Mouse (Mus musculus) embryonic facial prominence, embryonic 11.5 days (tissue): ENCODE results near the gene Zfp935. TPM values are rescaled to one million over a fixed set of nuclear protein-coding genes. Genes with fewer than 3 reads are reported as not detected.
"Not testable (repeated sequence)": the region's sequence is repeated elsewhere in the genome, so short reads cannot be mapped to it uniquely, and the experiment has no call there.

ENCODE experiments used
- ATAC-seq: fragments of 200-750 bp; cut with Nextera tagmentation; replicated peaks from 2 replicates; pipeline ENCODE4 v1.8.0; 2017; ENCODE audit warnings: low read depth; ENCODE audit not compliant: insufficient number of reproducible peaks, low FRiP score, low TSS enrichment
- DNase-seq: peaks from one replicate; pipeline ENCODE4 v3.0.0-alpha.2; 2015; ENCODE audit warnings: low spot score
- H3K27ac ChIP-seq: fragments of 300-500 bp; sonication (generic); replicated peaks from 2 replicates; pipeline ENCODE4 v1.5.1; 2014; ENCODE audit warnings: mild to moderate bottlenecking, low read depth, low read length, control low read depth
- H3K27me3 ChIP-seq: fragments of 300-500 bp; sonication (generic); 2 replicates; pipeline ENCODE4 v1.6.1; 2014; ENCODE audit warnings: mild to moderate bottlenecking, low read length, moderate library complexity, mixed read lengths; ENCODE audit not compliant: control insufficient read depth, insufficient read depth
- H3K36me3 ChIP-seq: fragments of 300-500 bp; sonication (generic); replicated peaks from 2 replicates; pipeline ENCODE4 v1.6.1; 2014; ENCODE audit warnings: low read depth, mild to moderate bottlenecking, low read length, moderate library complexity, mixed read lengths; ENCODE audit not compliant: control insufficient read depth, insufficient read depth
- H3K4me1 ChIP-seq: fragments of 300-500 bp; sonication (generic); 2 replicates; pipeline ENCODE4 v1.6.1; 2014; ENCODE audit warnings: low read length, mixed read lengths; ENCODE audit not compliant: control insufficient read depth, insufficient read depth
- H3K4me2 ChIP-seq: fragments of 300-500 bp; sonication (generic); 2 replicates; pipeline ENCODE4 v1.6.1; 2014; ENCODE audit warnings: low read depth, mild to moderate bottlenecking, control low read depth, low read length, moderate library complexity
- H3K4me3 ChIP-seq: fragments of 300-500 bp; sonication (generic); 2 replicates; pipeline ENCODE4 v1.5.1; 2014; ENCODE audit warnings: low read depth, low read length, control low read depth
- H3K9ac ChIP-seq: fragments of 300-500 bp; sonication (generic); replicated peaks from 2 replicates; pipeline ENCODE4 v1.6.1; 2014; ENCODE audit warnings: mild to moderate bottlenecking, control low read depth, low read length
- H3K9me3 ChIP-seq: fragments of 300-500 bp; sonication (generic); replicated peaks from 2 replicates; pipeline ENCODE4 v1.6.1; 2016; ENCODE audit warnings: mild to moderate bottlenecking, low read length, inconsistent platforms, mixed read lengths; ENCODE audit not compliant: control insufficient read depth
- WGBS: fragments of 180-500 bp; shearing (Covaris S2); extraction: QIAGEN DNeasy Blood & Tissue Kit; methylation state at CpG from one replicate; pipeline ENCODE4 v1.1.7; 2014; 5-methylcytosine and 5-hydroxymethylcytosine counted together
- microRNA-seq: library from miRNA; unstranded; fragments of <30 nt; microRNA quantifications from one replicate; pipeline ENCODE4, GENCODE M21; 2016; ENCODE audit warnings: borderline number of aligned reads
- polyA plus RNA-seq: library from polyadenylated mRNA; unstranded; fragments of >200 nt; fragmentation: Nextera tagmentation; extraction: Ambion mirVana; gene quantifications from 2 replicates; pipeline ENCODE4 v1.2.1, GENCODE M21; 2014

Gene Zfp935
- polyA plus RNA-seq, 1 experiment from 2014 or later, result 1.5 TPM

DNA sequence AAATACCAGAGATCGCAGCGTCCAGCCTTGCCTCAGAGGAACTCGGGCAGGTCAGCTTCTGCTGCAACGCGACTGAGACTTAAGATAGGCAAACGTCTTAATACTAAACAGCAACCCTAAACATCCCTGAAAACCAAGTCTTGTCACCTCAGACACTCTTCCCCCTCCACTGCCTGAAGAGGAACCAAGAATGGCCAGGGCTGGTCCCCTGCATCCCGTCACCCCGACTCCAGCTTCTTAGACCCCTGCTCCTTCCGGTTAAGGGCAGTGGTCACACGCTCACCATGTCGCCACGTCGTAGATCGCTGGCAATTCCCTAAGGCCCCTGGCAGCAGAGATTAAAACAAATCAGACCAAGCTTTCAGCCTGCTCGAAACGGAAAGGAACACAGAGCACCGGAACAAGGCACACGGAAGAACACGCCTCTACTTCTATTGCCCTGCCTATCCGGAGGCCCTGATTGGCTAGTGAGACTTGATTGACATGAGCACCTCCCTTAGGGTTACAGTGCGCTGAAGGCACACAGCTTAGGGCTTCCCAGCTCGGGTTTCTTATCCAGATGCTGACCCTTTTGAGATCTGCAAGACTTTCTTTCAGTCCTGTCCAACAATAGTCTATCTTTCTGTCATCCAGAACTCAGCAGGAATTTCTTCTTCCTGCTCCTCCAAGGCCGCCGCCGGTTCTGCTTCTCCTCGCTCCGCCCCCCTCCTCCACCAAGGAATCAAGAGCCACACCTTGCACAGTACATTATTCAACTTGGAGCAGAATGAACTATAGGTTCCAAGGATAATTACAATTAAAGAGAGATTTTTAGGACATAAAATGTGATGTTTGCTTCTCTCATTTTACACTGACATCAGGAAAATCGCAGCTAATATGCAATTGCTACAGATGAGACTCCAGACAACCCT is 91.6 kb downstream of the Zfp935 start, which contains the start of gene Gm49359:
Gm49359 (minus strand) TSS at position 409 of the 911 bp plus-strand sequence.
- peak within 1 kb of the TSS; percentile 59 for H3K4me3 ChIP-seq
- H3K9ac ChIP-seq, result peak within 1 kb of the TSS; percentile 68
- not testable (repeated sequence) for H3K27me3 ChIP-seq, H3K4me1 ChIP-seq, H3K36me3 ChIP-seq, H3K9me3 ChIP-seq, H3K27ac ChIP-seq
- 4% methylated on average over 27 of the region's 28 CpGs for WGBS
- DNase-seq (peak; percentile 91), ATAC-seq (peak; percentile 100)
- peak within 1 kb of the TSS; percentile 13 for H3K4me2 ChIP-seq

Small RNA genes lying within 50 kb of the gene (microRNA-seq; reads per million reads assigned to microRNA genes)
- not detected for gene Gm22256

Other genes starting within 250 kb of the Zfp935 start
- gene Gm3604, start 175.3 kb downstream of the Zfp935 start, polyA plus RNA-seq, result 5.6 and 5.8 TPM in 2 replicates
- gene Gm49359, start 91.7 kb downstream of the Zfp935 start, polyA plus RNA-seq, result 10.6 and 12.5 TPM in 2 replicates
- gene Zfp934, start 12.7 kb upstream of the Zfp935 start, polyA plus RNA-seq, result 27.2 and 27.4 TPM in 2 replicates
- gene 6720489N17Rik, start 65.7 kb upstream of the Zfp935 start, polyA plus RNA-seq, result 19.3 and 23.2 TPM in 2 replicates
- 42.7 and 46.6 TPM in 2 replicates for gene Platr25, start 202.2 kb upstream of the Zfp935 start, polyA plus RNA-seq
- 13.5 and 16.4 TPM in 2 replicates for gene Gm5141, start 227.3 kb upstream of the Zfp935 start, polyA plus RNA-seq